Mouse (Mus musculus) cerebellum, postnatal 25 days (tissue): ENCODE results near the gene Hnf4a.

Source experiments
- DNase-seq, 2 experiments: peaks; one replicate each; pipeline ENCODE4 v3.0.0; 2021; ENCODE audit warnings: mixed read lengths in 2 of 2

Hnf4a gene

GRCm38 (mm10) chr2:163492018-163492417, 14.6 kb upstream of the Hnf4a start, which contains the start of gene R3hdml:
R3hdml (plus strand) TSS chr2:163492318.
- DNase-seq: no peak

DNA sequence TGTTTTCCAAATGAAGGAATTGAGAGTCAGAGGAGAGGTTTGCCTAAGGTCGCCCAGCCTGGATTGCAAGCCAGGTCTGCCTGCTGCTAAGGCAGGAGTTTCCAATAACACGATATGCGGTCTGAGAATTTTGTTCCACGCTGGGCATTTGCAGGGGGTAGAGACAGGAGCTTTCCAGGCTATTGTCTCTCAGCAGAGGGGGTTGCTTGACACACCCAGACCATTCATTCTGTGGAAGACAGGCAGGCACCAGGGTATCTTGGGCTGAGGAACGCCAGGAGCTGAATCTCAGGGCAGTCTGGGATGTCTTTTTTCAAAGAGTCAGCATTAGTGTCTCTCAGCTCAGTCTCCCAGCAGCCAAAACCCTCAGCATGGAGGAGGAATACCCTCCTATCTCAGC, 13.6 kb upstream of the Hnf4a start:
- DNase-seq: no peak

DNA sequence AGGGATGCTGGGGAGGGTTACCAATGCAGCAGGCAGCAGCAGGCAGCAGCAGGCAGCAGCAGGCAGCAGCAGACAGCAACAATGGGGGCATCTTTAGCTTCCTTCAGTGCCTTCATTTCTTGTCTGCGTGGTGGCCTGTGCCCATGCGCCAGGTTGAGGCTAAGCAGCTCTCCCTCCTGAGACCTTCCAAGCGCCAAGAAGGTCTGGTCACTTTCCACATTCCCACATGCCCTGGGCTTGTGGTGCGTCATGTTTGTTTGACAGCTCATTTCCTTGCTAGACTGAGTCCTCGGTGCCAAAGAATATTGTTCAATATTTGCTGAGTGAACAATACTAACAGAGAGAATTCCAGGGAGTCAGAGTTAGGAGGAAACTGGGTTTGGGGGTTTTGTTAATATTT, 12.6 kb upstream of the Hnf4a start:
- no peak for DNase-seq

GRCm38 (mm10) chr2:163494456-163494855, 12.2 kb upstream of the Hnf4a start:
- no peak for DNase-seq

GRCm38 (mm10) chr2:163502219-163502618, 4.4 kb upstream of the Hnf4a start:
- DNase-seq: no peak

DNA sequence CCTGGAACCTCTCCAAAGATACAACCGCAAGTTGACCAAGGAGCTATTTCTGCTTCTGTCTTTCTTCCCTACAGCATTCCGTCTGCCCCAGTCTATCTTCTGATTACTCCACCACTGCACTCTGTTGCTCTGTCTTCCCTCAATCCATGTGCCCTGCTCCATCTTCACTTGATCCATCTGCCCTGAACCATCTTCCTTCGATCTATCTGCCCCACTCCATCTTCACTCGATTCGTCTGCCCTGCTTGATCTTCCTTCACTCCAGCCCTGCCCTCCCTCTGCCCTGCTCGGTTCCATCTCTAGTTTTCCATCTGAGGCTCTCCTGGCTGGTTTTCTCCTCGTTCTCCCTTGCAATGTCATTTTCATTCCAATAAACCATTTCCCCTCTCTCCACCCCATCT, 3.4 kb upstream of the Hnf4a start:
- DNase-seq: no peak

- DNase-seq: peak in 1 of 2 experiments; percentile 17
Observed at GRCm38 (mm10) chr2:163525761-163526243, 19.2 kb downstream of the Hnf4a start.

- DNase-seq: no peak
Observed at GRCm38 (mm10) chr2:163527497-163527896, 20.9 kb downstream of the Hnf4a start.

DNA sequence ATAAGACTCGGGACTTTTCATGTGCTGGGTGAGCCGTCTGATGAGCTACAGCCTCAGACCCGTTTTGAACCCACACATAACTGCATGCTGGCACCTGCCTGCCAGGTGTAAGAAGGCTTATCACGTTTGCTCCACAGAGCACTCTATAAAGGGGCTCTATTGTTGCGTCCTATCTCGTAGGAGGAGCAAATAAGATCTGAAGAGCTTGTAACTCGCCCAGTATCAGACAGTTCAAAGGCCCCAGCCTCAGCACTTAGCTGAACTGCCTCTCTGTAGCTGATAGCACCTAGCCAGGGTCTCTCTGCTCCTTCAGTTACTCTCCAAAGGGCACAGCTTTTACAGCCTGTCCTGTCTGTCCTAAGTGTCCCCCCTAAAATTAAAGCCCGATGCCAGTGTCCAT, 23.8 kb downstream of the Hnf4a start:
- DNase-seq: no peak

DNA sequence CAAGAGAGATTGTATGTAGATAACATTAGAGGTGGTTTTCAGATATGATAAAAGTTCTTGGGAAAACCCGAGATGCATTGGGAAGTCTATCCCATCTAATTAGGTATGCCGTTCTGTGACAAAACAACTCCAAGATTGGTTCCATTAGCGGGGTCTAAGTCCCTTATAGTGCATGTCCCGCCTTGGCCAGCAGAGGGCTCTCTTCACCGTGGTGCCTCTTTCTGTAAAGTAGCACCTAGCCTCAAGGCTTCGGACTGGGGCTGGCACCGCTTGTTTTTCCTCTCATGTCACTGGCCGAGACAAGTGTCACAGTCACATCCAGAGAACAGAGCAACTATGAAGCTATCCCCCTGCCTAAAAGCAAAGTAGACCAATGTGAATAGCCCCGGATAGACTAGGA, 25.3 kb downstream of the Hnf4a start:
- peak; percentile 85 to 91 for DNase-seq

GRCm38 (mm10) chr2:163533226-163533625, 26.6 kb downstream of the Hnf4a start:
- no peak for DNase-seq

DNA sequence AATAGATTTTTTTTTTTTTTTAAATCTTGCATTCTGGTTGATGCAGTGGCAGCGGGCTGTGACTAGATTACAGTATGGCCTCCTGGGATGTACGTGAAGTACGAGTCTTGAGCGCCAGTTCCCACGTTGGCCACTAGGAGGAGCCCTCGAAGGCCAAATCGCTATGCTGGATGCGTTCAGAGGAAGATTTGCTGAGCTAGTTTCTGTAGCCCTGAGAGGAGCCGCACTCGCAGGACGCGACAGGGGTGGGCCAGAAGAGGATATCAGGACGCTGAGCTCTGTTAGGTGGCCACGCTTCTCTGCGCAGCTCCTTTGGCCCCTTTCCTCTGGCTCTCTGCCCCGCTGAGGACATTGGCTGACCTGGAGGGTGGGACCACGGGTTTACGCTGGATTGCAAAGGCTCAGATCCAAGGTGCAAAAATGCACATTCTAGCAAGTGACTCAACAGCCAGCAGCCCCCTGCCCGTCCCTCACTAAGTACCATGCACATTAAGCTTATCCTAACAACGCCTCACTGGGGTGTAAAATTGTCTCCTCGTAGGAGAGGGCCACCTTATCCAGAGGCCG, 28.4 kb downstream of the Hnf4a start:
- DNase-seq: peak; percentile 92 to 95

DNA sequence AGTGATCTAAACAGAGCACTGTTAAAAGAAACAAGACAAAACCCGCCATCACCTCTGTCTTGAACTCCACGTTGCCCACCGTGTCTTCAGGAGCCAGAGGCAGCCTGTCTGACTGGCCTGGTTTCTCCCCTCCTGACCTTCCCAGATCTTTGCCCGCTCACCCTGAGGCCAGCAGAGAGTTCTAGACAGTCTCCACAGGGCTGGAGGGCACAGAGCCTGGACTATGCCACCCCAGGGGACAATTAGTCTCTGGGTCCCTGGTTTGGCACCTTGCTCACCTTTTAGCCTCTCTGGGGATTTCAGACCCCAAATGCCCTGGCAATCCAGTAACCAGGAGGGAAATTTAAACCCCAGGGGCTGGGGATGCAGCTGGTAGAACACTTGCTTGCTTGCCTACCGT, 30.8 kb downstream of the Hnf4a start:
- DNase-seq: no peak

GRCm38 (mm10) chr2:163538410-163538809, 31.8 kb downstream of the Hnf4a start:
- DNase-seq: no peak

GRCm38 (mm10) chr2:163539321-163540040, 32.9 kb downstream of the Hnf4a start:
- no peak for DNase-seq

GRCm38 (mm10) chr2:163540231-163541117, 33.9 kb downstream of the Hnf4a start:
- no peak for DNase-seq

GRCm38 (mm10) chr2:163541568-163542182, 35.1 kb downstream of the Hnf4a start:
- no peak for DNase-seq

DNA sequence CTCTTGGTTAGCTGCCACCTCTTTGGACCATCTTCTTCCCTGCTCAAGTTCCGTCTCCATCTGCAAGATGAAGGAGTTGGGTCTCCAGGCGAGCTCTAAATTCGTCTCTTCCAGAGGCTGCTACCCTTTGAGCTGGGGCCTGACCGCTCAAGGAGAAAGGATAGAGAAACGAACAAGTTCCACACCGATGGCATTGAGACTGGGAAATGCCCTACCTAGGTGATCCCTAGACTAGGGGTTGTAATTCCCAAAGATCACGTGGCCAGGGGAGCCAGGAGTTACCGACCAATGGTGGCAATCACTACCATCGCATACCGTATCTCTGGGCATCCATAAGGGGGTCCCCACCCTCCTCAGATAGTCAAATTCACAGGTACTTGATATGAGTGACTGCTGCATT, 36.1 kb downstream of the Hnf4a start:
- DNase-seq: no peak

GRCm38 (mm10) chr2:163546623-163547318, 40.2 kb downstream of the Hnf4a start:
- DNase-seq: no peak

DNA sequence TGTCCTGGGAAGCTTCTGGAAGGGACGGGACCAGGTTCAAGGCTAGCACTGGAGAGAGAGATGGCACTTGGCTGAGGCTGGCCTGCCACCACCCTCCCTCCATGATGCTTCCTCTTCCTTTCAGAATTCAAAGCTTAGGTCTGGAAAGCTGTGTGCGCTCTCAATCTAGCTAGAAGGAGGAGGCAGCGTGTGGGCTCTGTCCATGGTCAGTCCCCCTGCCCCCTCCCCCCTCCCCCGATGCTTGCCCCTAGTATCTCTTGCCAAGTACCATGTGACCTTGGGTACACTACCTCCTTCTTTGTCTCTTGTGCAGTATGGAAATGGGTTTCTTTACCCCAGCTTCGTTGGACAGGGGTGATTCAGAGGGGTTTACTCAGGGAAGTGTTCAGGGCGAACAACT, 42.2 kb downstream of the Hnf4a start:
- DNase-seq: no peak

DNA sequence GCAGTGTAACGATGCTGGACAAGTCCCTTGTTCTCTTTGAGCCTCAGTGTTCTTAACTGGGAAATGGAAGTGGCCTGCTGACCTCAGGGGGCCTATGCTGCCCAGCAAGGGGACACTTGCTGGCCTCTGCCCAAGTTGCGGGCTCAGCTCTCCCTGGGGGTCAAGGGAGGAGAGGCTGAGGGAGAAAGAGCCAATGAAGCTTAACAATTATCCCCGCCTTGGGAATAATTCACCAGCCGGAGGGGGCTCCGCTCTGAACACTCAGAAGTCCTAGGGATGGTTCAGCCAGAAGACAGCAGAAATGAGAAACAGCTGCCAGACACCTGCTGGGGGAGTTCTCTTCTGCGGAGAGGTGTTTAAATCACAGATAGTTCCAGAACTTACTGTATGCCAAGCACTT, 43.2 kb downstream of the Hnf4a start:
- no peak for DNase-seq

DNA sequence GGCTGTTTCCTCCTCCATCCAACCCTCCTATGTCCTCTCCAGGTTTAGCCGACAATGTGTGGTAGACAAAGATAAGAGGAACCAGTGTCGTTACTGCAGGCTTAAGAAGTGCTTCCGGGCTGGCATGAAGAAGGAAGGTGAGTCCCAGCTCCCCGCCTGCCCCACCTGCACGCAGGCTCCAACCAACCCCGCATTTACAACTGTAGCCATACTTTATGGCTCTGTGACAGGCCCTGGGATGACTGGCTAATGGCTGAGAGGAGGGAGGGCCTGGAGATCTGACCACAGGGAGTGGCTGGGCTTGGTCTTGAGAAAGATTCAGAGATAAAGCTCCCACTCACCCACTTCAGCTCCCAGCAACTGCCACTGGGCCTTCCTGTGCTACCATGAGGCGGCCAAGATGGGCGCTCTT, 45.9 kb downstream of the Hnf4a start:
- DNase-seq: no peak
